Mouse (Mus musculus) testis, adult 2 months (tissue): ENCODE measurements around the gene Apol6.

Experiments used
- CTCF ChIP-seq: fragments of 200-500 bp; IDR thresholded peaks from 2 replicates; pipeline ENCODE4 v1.5.1; 2012; ENCODE audit warnings: low read depth, mild to moderate bottlenecking, inconsistent platforms, low read length, moderate library complexity; ENCODE audit not compliant: control insufficient read depth, insufficient read depth, insufficient replicate concordance
- POLR2A ChIP-seq: fragments of 200-500 bp; IDR thresholded peaks from 2 replicates; pipeline ENCODE4 v1.6.1; 2012; ENCODE audit warnings: low read depth, mild to moderate bottlenecking, inconsistent platforms, low read length, moderate library complexity; ENCODE audit not compliant: control insufficient read depth

DNA sequence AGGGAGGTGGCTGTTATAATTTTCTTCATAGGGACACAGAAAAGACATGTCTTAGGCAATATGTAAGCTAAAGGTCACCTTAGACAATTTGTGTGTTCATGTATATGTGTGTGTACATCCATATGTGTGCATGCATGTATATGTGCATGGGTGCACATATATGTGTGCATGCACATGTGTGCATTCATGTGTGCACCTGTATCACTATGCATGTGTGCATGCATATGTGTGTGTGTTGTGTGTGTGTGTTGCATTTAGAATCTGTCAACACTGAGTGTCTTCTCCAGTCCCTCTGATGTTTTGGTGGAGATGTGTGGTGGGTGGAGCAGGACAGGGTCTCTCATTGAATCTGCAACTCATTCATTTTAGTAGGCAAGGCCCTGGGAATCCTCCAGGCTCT is 18.2 kb downstream of the Apol6 start:
- TF ChIP-seq CTCF: no peak
- TF ChIP-seq POLR2A: no peak
